Mouse (Mus musculus) C2C12 (cell line): ENCODE results near the gene Zwint. TPM values are rescaled to one million over a fixed set of nuclear protein-coding genes. Genes with fewer than 3 reads are reported as not detected.

ENCODE experiments used
- H3K27me3 ChIP-seq: one replicate; pipeline ENCODE4 v1.6.1; 2011; ENCODE audit not compliant: control insufficient read depth, insufficient read depth, insufficient read length
- H3K36me3 ChIP-seq: one replicate; pipeline ENCODE4 v1.6.1; 2011; ENCODE audit not compliant: control insufficient read depth, insufficient read depth
- H3K4me3 ChIP-seq: one replicate; pipeline ENCODE4 v1.5.1; 2011; ENCODE audit warnings: mild to moderate bottlenecking, control low read depth; ENCODE audit not compliant: poor library complexity, insufficient read depth, severe bottlenecking
- H3K79me2 ChIP-seq: one replicate; pipeline ENCODE4 v1.6.1; 2011; ENCODE audit not compliant: control insufficient read depth, insufficient read depth
- H3K79me3 ChIP-seq: one replicate; pipeline ENCODE4 v1.6.1; 2011; ENCODE audit warnings: low read depth, control low read depth
- H3ac ChIP-seq: one replicate; pipeline ENCODE3; 2011; ENCODE audit warnings: low read depth; ENCODE audit not compliant: control insufficient read depth, insufficient read length
- CEBPB ChIP-seq: IDR thresholded peaks from one replicate; pipeline ENCODE4 v1.6.1; 2011; ENCODE audit warnings: low read depth, mild to moderate bottlenecking, control low read depth, moderate library complexity
- CTCF ChIP-seq: IDR thresholded peaks from one replicate; pipeline ENCODE4 v1.5.1; 2011; ENCODE audit not compliant: control insufficient read depth, insufficient read depth, insufficient read length
- FOSL1 ChIP-seq: IDR thresholded peaks from one replicate; pipeline ENCODE4 v1.8.0; 2011; ENCODE audit warnings: mild to moderate bottlenecking, low read length; ENCODE audit not compliant: poor library complexity, insufficient read depth, severe bottlenecking
- MAX ChIP-seq: IDR thresholded peaks from one replicate; pipeline ENCODE4 v1.6.1; 2011; ENCODE audit warnings: mild to moderate bottlenecking, control low read depth
- MYOD1 ChIP-seq: IDR thresholded peaks from one replicate; pipeline ENCODE4 v1.6.1; 2011; ENCODE audit warnings: low read depth; ENCODE audit not compliant: control insufficient read depth, insufficient read length
- MYOG ChIP-seq: IDR thresholded peaks from one replicate; pipeline ENCODE4 v1.6.1; 2011; ENCODE audit not compliant: control insufficient read depth, insufficient read length; ENCODE audit errors: extremely low read depth
- USF1 ChIP-seq: IDR thresholded peaks from one replicate; pipeline ENCODE4 v1.6.1; 2011; ENCODE audit warnings: low read depth, mild to moderate bottlenecking, control low read depth, moderate library complexity
- polyA plus RNA-seq: library from polyadenylated mRNA; unstranded; fragments of >200 nt; fragmentation: generic; extraction: Trizol; gene quantifications from one replicate; pipeline ENCODE4 v1.2.1, GENCODE M21; 2012; ENCODE audit warnings: missing spikeins

Gene Zwint
- polyA plus RNA-seq, 1 experiment, result 155 TPM

- TF ChIP-seq MAX, result no peak
- H3K36me3 ChIP-seq, result peaks cover 89% of the 10 kb centered on the region
- no peaks in the 10 kb centered on the region for H3K27me3 ChIP-seq
- no peak overlapping the region for H3ac ChIP-seq
- no peak overlapping the region for H3K4me3 ChIP-seq
- peaks cover 22% of the 10 kb centered on the region for H3K79me2 ChIP-seq
- peaks cover 4% of the 10 kb centered on the region for H3K79me3 ChIP-seq
Observed at GRCm38 (mm10) chr10:72669086-72669485, 14.4 kb downstream of the Zwint start.

- H3ac ChIP-seq, result no peak overlapping the region
- H3K27me3 ChIP-seq, result no peaks in the 10 kb centered on the region
- no peaks in the 10 kb centered on the region for H3K79me3 ChIP-seq
- no peak overlapping the region for H3K4me3 ChIP-seq
- no peak for TF ChIP-seq CEBPB
- H3K79me2 ChIP-seq, result no peaks in the 10 kb centered on the region
- peaks cover 26% of the 10 kb centered on the region for H3K36me3 ChIP-seq
Observed at GRCm38 (mm10) chr10:72675971-72676370, 21.3 kb downstream of the Zwint start.

- Histone ChIP-seq H3K79me3 (no peaks in the 10 kb centered on the region), H3K36me3 (peaks cover 25% of the 10 kb centered on the region), H3K79me2 (no peaks in the 10 kb centered on the region), H3ac (no peak overlapping the region), H3K27me3 (no peaks in the 10 kb centered on the region), H3K4me3 (no peak overlapping the region)
- TF ChIP-seq USF1, result no peak
- TF ChIP-seq MYOG, result no peak
- TF ChIP-seq MAX, result no peak
- no peak for TF ChIP-seq CEBPB
- TF ChIP-seq MYOD1, result no peak
- TF ChIP-seq CTCF, result no peak
Observed at GRCm38 (mm10) chr10:72676550-72676949, 21.9 kb downstream of the Zwint start.

GRCm38 (mm10) chr10:72679086-72679485 lies 24.4 kb downstream of the Zwint start:
- no peaks in the 10 kb centered on the region for H3K79me2 ChIP-seq
- H3ac ChIP-seq, result no peak overlapping the region
- H3K27me3 ChIP-seq, result no peaks in the 10 kb centered on the region
- TF ChIP-seq CEBPB (no peak), MAX (no peak), MYOG (no peak), MYOD1 (no peak), FOSL1 (no peak), USF1 (no peak), CTCF (no peak)
- H3K36me3 ChIP-seq, result peaks cover under 1% of the 10 kb centered on the region
- H3K4me3 ChIP-seq, result no peak overlapping the region
- no peaks in the 10 kb centered on the region for H3K79me3 ChIP-seq

- Histone ChIP-seq H3K36me3 (no peaks in the 10 kb centered on the region), H3K79me3 (no peaks in the 10 kb centered on the region), H3ac (no peak overlapping the region), H3K4me3 (no peak overlapping the region), H3K27me3 (no peaks in the 10 kb centered on the region), H3K79me2 (no peaks in the 10 kb centered on the region)
- TF ChIP-seq FOSL1 (no peak), USF1 (no peak), MYOG (no peak), MYOD1 (no peak), CTCF (no peak), CEBPB (no peak), MAX (no peak)
Observed at GRCm38 (mm10) chr10:72701092-72701491, 46.4 kb downstream of the Zwint start.

GRCm38 (mm10) chr10:72713754-72714153 lies 59.1 kb downstream of the Zwint start:
- Histone ChIP-seq H3K79me2 (no peaks in the 10 kb centered on the region), H3K4me3 (no peak overlapping the region), H3ac (no peak overlapping the region), H3K79me3 (no peaks in the 10 kb centered on the region), H3K27me3 (no peaks in the 10 kb centered on the region), H3K36me3 (no peaks in the 10 kb centered on the region)
- TF ChIP-seq CEBPB (no peak), MAX (no peak), USF1 (no peak), MYOD1 (no peak), MYOG (no peak), FOSL1 (no peak), CTCF (no peak)
